Mouse (Mus musculus) neural tube, embryonic 15.5 days (tissue): ENCODE results near the gene Slc5a5. TPM values are rescaled to one million over a fixed set of nuclear protein-coding genes. Genes with fewer than 3 reads are reported as not detected.

Experiments used
- ATAC-seq: fragments of 200-750 bp; cut with Nextera tagmentation; 2 replicates; pipeline ENCODE4 v1.8.0; 2017; ENCODE audit warnings: mild to moderate bottlenecking, moderate TSS enrichment, moderate library complexity; ENCODE audit not compliant: low FRiP score
- H3K27ac ChIP-seq: fragments of 300-500 bp; sonication (generic); replicated peaks from 2 replicates; pipeline ENCODE4 v1.5.1; 2015; ENCODE audit warnings: mild to moderate bottlenecking, inconsistent platforms
- H3K27me3 ChIP-seq: fragments of 300-500 bp; sonication (generic); replicated peaks from 2 replicates; pipeline ENCODE4 v1.6.1; 2015; ENCODE audit warnings: inconsistent platforms
- H3K36me3 ChIP-seq: fragments of 300-500 bp; sonication (generic); 2 replicates; pipeline ENCODE4 v1.6.1; 2015; ENCODE audit warnings: inconsistent platforms
- H3K4me1 ChIP-seq: fragments of 300-500 bp; sonication (generic); 2 replicates; pipeline ENCODE4 v1.6.1; 2015; ENCODE audit warnings: inconsistent platforms
- H3K4me2 ChIP-seq: fragments of 300-500 bp; sonication (generic); 2 replicates; pipeline ENCODE4 v1.6.1; 2015; ENCODE audit warnings: inconsistent platforms, mild to moderate bottlenecking, moderate library complexity
- H3K4me3 ChIP-seq: fragments of 300-500 bp; sonication (generic); replicated peaks from 2 replicates; pipeline ENCODE4 v1.5.1; 2015; ENCODE audit warnings: mild to moderate bottlenecking, inconsistent platforms
- H3K9ac ChIP-seq: fragments of 300-500 bp; sonication (generic); replicated peaks from 2 replicates; pipeline ENCODE4 v1.6.1; 2015; ENCODE audit warnings: mild to moderate bottlenecking, inconsistent platforms
- H3K9me3 ChIP-seq: fragments of 300-500 bp; sonication (generic); replicated peaks from 2 replicates; pipeline ENCODE4 v1.6.1; 2016; ENCODE audit warnings: inconsistent platforms
- WGBS: fragments of 180-500 bp; shearing (Covaris S2); methylation state at CpG from one replicate; pipeline ENCODE4 v1.1.7; 2015; ENCODE audit warnings: mixed read lengths; 5-methylcytosine and 5-hydroxymethylcytosine counted together
- microRNA counts: library from miRNA; unstranded; fragments of <30 nt; microRNA quantifications from one replicate; lab custom pipeline; 2016
- microRNA-seq: library from miRNA; unstranded; fragments of <30 nt; microRNA quantifications from one replicate; pipeline ENCODE4, GENCODE M21; 2017
- polyA plus RNA-seq: library from polyadenylated mRNA; unstranded; fragments of >200 nt; fragmentation: Nextera tagmentation; extraction: Ambion mirVana; gene quantifications from 2 replicates; pipeline ENCODE4 v1.2.1, GENCODE M21; 2015

Gene Slc5a5
- polyA plus RNA-seq, 1 experiment from 2014 or later = 3.3 TPM

- no peak for ATAC-seq
- Histone ChIP-seq H3K36me3 (peaks cover 5% of the 10 kb centered on the region; the same call in 1 of the 2 replicates), H3K9me3 (no peaks in the 10 kb centered on the region), H3K9ac (no peak overlapping the region), H3K27ac (peak overlapping the region; percentile 56; the same call in 1 of the 2 replicates), H3K4me2 (no peak overlapping the region), H3K4me1 (peaks cover 25% of the 10 kb centered on the region), H3K27me3 (no peaks in the 10 kb centered on the region), H3K4me3 (no peak overlapping the region)
- 58% methylated on average over 10 of the region's 10 CpGs for WGBS
These were observed 52.0 kb downstream of the Slc5a5 start for GRCm38 (mm10) chr8:70840590-70840989.

DNA sequence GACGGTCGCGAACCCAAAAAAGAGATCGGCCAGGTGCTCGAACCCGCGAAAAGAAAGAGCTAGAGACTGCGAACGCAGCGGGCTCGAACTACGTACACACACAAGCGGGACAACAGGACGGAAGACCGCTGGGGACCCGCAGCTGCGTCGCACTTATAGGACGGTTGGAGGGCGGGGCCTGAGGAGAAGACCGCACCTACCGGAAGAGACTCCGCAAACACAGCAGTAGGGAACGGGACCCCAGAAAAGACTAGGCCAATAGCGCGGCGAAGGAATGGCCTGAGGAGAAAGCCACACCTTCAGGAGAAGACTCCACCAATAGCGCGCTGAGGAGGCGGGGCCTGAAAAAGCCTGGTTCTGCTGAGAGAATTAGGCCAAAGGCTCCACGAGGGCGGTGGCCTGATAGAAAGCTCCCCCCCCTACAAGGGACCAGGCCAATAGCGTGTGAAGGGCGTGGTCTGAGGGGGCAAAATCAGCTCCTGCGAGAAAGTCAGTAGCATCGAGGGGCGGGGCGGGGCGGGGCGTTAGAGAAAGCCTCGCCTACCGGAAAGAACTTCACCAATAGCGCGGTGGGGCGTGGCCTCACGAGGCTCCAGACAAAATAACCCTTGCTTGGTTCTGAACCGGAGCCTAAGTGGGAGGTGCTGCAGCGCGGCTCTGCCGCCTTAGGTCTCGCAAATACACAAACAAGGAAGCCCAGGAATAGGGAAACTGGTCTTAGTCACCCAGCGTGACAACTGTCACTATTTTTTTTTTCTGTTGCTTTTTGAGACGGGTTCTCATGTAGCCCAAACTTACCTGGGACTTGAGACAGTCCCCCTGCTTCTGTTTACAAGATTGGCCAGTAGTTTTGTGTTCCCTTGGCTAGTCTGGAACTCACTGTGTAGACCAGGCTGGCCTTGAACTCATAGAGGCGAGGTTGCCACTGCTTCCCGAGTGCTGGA is 52.9 kb downstream of the Slc5a5 start, which contains the start of gene Arrdc2:
Arrdc2 (minus strand) TSS at position 313 of the 944 bp plus-strand sequence.
- H3K9me3 ChIP-seq = no peaks in the 10 kb centered on the region
- no peaks in the 10 kb centered on the region for H3K27me3 ChIP-seq
- H3K4me3 ChIP-seq = peak within 1 kb of the TSS; percentile 55
- H3K4me1 ChIP-seq = peaks cover 24% of the 10 kb centered on the region
- H3K36me3 ChIP-seq = peaks cover 5% of the 10 kb centered on the region; the same call in 1 of the 2 replicates
- H3K27ac ChIP-seq = peak within 1 kb of the TSS; percentile 93
- 3% methylated on average over 55 of the region's 55 CpGs for WGBS
- H3K4me2 ChIP-seq = peak within 1 kb of the TSS; percentile 79
- ATAC-seq = peak; percentile 95
- peak within 1 kb of the TSS; percentile 61 for H3K9ac ChIP-seq

- Histone ChIP-seq H3K4me3 (peak overlapping the region; percentile 55), H3K36me3 (peaks cover 2% of the 10 kb centered on the region; the same call in 1 of the 2 replicates), H3K27me3 (no peaks in the 10 kb centered on the region), H3K9ac (peak overlapping the region; percentile 61), H3K9me3 (no peaks in the 10 kb centered on the region), H3K27ac (peak overlapping the region; percentile 93), H3K4me2 (peak overlapping the region; percentile 79), H3K4me1 (peaks cover 22% of the 10 kb centered on the region)
- ATAC-seq = peak; percentile 71
- 2% methylated on average over 65 of the region's 66 CpGs for WGBS
These were observed 53.7 kb downstream of the Slc5a5 start for GRCm38 (mm10) chr8:70838654-70839407.

- Histone ChIP-seq H3K9ac (no peak overlapping the region), H3K36me3 (no peaks in the 10 kb centered on the region), H3K27me3 (no peaks in the 10 kb centered on the region), H3K4me1 (peaks cover 29% of the 10 kb centered on the region), H3K4me2 (no peak overlapping the region), H3K9me3 (no peaks in the 10 kb centered on the region), H3K27ac (no peak overlapping the region), H3K4me3 (no peak overlapping the region)
- ATAC-seq = no peak
- 91% methylated on average over 12 of the region's 12 CpGs for WGBS
These were observed 55.9 kb downstream of the Slc5a5 start for GRCm38 (mm10) chr8:70836666-70837065.

- Histone ChIP-seq H3K4me3 (no peak overlapping the region), H3K9ac (no peak overlapping the region), H3K36me3 (no peaks in the 10 kb centered on the region), H3K4me2 (no peak overlapping the region), H3K9me3 (no peaks in the 10 kb centered on the region), H3K4me1 (peaks cover 13% of the 10 kb centered on the region), H3K27ac (no peak overlapping the region), H3K27me3 (no peaks in the 10 kb centered on the region)
- WGBS = 94% methylated on average over 3 of the region's 3 CpGs
- no peak for ATAC-seq
These were observed 58.5 kb downstream of the Slc5a5 start for GRCm38 (mm10) chr8:70834071-70834470.

- H3K36me3 ChIP-seq = no peaks in the 10 kb centered on the region
- ATAC-seq = no peak
- H3K27me3 ChIP-seq = no peaks in the 10 kb centered on the region
- H3K4me3 ChIP-seq = no peak overlapping the region
- no peak overlapping the region for H3K4me2 ChIP-seq
- no peaks in the 10 kb centered on the region for H3K9me3 ChIP-seq
- H3K9ac ChIP-seq = no peak overlapping the region
- WGBS = 47% methylated on average over 15 of the region's 15 CpGs
- no peak overlapping the region for H3K27ac ChIP-seq
- H3K4me1 ChIP-seq = peaks cover 10% of the 10 kb centered on the region
These were observed 59.0 kb downstream of the Slc5a5 start for GRCm38 (mm10) chr8:70833520-70833919.

DNA sequence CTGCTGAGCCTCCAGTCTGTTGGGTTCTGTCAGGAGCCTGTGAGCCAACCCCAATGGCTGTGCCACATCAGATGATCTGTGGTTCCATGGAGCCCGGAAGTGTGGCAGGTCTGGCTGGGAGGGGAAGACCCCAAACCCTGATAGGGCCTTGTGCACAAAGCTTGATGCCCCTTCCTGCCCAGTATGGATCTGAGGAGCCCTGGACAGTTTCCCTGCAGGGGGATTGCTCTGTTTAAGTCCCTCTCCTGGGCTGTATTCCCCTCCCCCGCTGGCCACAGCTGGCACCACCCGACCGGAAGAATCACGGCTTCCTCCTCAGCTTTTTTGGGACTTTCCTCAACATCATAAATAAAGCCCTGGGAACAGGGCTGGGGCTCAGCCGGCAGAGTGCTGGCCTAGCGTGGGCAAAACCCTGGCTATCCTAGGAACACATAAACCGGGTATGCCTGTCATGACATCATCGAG is 59.5 kb downstream of the Slc5a5 start:
- no peak overlapping the region for H3K4me2 ChIP-seq
- WGBS = 38% methylated on average over 9 of the region's 9 CpGs
- H3K9me3 ChIP-seq = no peaks in the 10 kb centered on the region
- no peak overlapping the region for H3K9ac ChIP-seq
- H3K36me3 ChIP-seq = no peaks in the 10 kb centered on the region
- no peak; the same call in 1 of the 2 replicates for ATAC-seq
- H3K27ac ChIP-seq = no peak overlapping the region
- no peak overlapping the region for H3K4me3 ChIP-seq
- no peaks in the 10 kb centered on the region for H3K27me3 ChIP-seq
- peaks cover 7% of the 10 kb centered on the region; the same call in 1 of the 2 replicates for H3K4me1 ChIP-seq

MicroRNAs encoded within 50 kb of the gene (microRNA counts, 519-probe panel; counts per million panel counts)
- not detected for microRNA mmu-miR-1969 (lab: Ali Mortazavi, UCI)

Small RNA genes within 50 kb of the gene (microRNA-seq; reads per million reads assigned to microRNA genes)
- gene Mir1969 = 8.5 reads per million, percentile 23 among the genes with 10 or more reads in this experiment
- not detected for gene Mir7067

Other genes starting within 250 kb of the Slc5a5 start
- 78.6 TPM in 2 replicates for gene Pgpep1, start 232.4 kb downstream of the Slc5a5 start, polyA plus RNA-seq
- gene Lsm4, start 219.5 kb downstream of the Slc5a5 start, polyA plus RNA-seq = 191 and 206 TPM in 2 replicates
- gene Jund, start 193.8 kb downstream of the Slc5a5 start, polyA plus RNA-seq = 73.7 and 82.7 TPM in 2 replicates
- gene Iqcn, start 189.3 kb downstream of the Slc5a5 start, polyA plus RNA-seq = 0.04 and 0.09 TPM in 2 replicates
- gene Gm3336, start 174.2 kb downstream of the Slc5a5 start, polyA plus RNA-seq = not detected in 2 replicates
- gene Pde4c, start 169.0 kb downstream of the Slc5a5 start, polyA plus RNA-seq = 0.17 and 0.40 TPM in 2 replicates
- gene Rab3a, start 138.1 kb downstream of the Slc5a5 start, polyA plus RNA-seq = 536 and 627 TPM in 2 replicates
- 40.5 and 43.5 TPM in 2 replicates for gene Mpv17l2, start 131.8 kb downstream of the Slc5a5 start, polyA plus RNA-seq
- 97.5 and 102 TPM in 2 replicates for gene Pik3r2, start 116.0 kb downstream of the Slc5a5 start, polyA plus RNA-seq
- 18.9 and 21.0 TPM in 2 replicates for gene Mast3, start 87.7 kb downstream of the Slc5a5 start, polyA plus RNA-seq
- 0.14 and 1.4 TPM in 2 replicates for gene Il12rb1, start 84.3 kb downstream of the Slc5a5 start, polyA plus RNA-seq
- 7.8 and 8.5 TPM in 2 replicates for gene Arrdc2, start 53.0 kb downstream of the Slc5a5 start, polyA plus RNA-seq
- 17.6 and 18.6 TPM in 2 replicates for gene Kcnn1, start 29.5 kb downstream of the Slc5a5 start, polyA plus RNA-seq
- 162 and 163 TPM in 2 replicates for gene Ccdc124, start 18.8 kb downstream of the Slc5a5 start, polyA plus RNA-seq
- 2,109 and 2,618 TPM in 2 replicates for gene Rpl18a, start 4.7 kb upstream of the Slc5a5 start, polyA plus RNA-seq
- 59.5 and 64.6 TPM in 2 replicates for gene Map1s, start 13.2 kb upstream of the Slc5a5 start, polyA plus RNA-seq